Mouse (Mus musculus) adrenal gland, adult 18-20 months (tissue): Measurements from ENCODE around the gene Traf3ip1. TPM values are rescaled to one million over a fixed set of nuclear protein-coding genes. Genes with fewer than 3 reads are reported as not detected.

ENCODE experiments used
- DNase-seq, 2 experiments: peaks; one replicate each; pipeline ENCODE4 v3.0.0; 2021 to 2022; ENCODE audit warnings: low spot score in 2 of 2
- total RNA-seq, 2 experiments: library from RNA; stranded (reverse); gene quantifications; 1 replicate in 1 of 2; 2 replicates in 1 of 2; pipeline ENCODE4 v1.2.3; 2021

Traf3ip1 gene
- total RNA-seq, 2 experiments from 2014 or later, result 10.8 to 12.7 TPM

- no peak for DNase-seq
Observed at GRCm38 (mm10) chr1:91577883-91578517, 83.6 kb downstream of the Traf3ip1 start.

Other genes starting within 250 kb of the Traf3ip1 start
- 100 to 1,000 TPM in 1 of 2 experiments, 10 to 100 TPM in 1; 92.7 to 117 TPM for gene Ube2f, start 244.3 kb upstream of the Traf3ip1 start, total RNA-seq
- gene Scly, start 196.3 kb upstream of the Traf3ip1 start, total RNA-seq, result 10 to 100 TPM; 25.7 to 37.2 TPM
- gene Espnl, start 172.6 kb upstream of the Traf3ip1 start, total RNA-seq, result under 1 TPM in 1 of 2 experiments, not detected in 1; 0.13 TPM
- gene Klhl30, start 143.6 kb upstream of the Traf3ip1 start, total RNA-seq, result 1 to 10 TPM; 1.4 to 2.1 TPM
- gene Erfe, start 128.2 kb upstream of the Traf3ip1 start, total RNA-seq, result 10 to 100 TPM in 1 of 2 experiments, 1 to 10 TPM in 1; 5.3 to 22.1 TPM
- 100 to 1,000 TPM in 1 of 2 experiments, 10 to 100 TPM in 1; 93.7 to 121 TPM for gene Ilkap, start 95.8 kb upstream of the Traf3ip1 start, total RNA-seq
- 100 to 1,000 TPM; 255 to 373 TPM for gene Hes6, start 80.6 kb upstream of the Traf3ip1 start, total RNA-seq
- 10 to 100 TPM; 46.7 to 66.6 TPM for gene Per2, start 35.3 kb upstream of the Traf3ip1 start, total RNA-seq
- gene Asb1, start 45.9 kb downstream of the Traf3ip1 start, total RNA-seq, result 10 to 100 TPM; 19.4 TPM